Mouse (Mus musculus): ENCODE data around the gene Sh2b1. TPM values are rescaled to one million over a fixed set of nuclear protein-coding genes. Genes with fewer than 3 reads are reported as not detected.

Sh2b1 gene
- 34.7 and 38.2 TPM in 2 replicates for polyA plus RNA-seq (2012; ENCODE audit: insufficient read depth, insufficient read length, missing spikeins)

DNA sequence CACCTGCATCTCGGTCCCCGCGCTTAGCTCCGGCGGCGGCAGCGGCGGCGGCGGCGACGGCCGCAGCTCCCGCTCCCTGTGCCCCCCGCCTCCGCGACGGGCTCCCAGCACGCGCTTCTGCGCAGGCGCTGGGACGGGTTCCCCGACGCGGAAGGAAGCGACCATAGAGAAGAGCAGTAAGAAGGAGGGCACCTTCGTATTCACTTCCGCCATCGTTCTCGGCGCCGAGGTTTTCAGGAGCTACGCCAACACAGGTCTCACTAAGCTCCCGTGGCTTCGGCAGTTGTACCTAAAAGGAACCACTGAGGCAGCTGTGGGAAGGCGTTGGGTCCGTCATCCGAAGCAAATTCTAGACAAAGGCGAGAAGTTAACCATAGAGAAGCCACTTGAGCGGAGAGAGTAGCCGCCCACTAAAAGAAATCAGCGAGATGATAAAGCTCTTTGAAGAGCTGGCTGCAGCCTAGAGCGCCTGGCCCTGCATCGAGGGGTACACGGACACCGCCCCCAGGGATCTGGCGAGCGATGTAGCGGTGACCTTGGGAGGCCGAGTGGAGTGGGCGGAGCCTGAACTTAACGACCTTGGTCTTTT is at the start of gene Sh2b1:
Gene Sh2b1, minus strand, starts transcription at position 432 of the 589 bp plus-strand sequence.
- H3K27ac ChIP-seq (replicated peaks; ENCODE audit: low read depth, low read length): peak within 1 kb of the TSS; percentile 100
- peaks cover 3% of the 10 kb centered on the region; the same call in 1 of the 2 replicates for H3K4me1 ChIP-seq (ENCODE audit: control insufficient read depth, insufficient read depth, insufficient read length, low read length)
- H3K4me3 ChIP-seq (ENCODE audit: insufficient read depth, low read depth, low read length): peak within 1 kb of the TSS; percentile 98

DNA sequence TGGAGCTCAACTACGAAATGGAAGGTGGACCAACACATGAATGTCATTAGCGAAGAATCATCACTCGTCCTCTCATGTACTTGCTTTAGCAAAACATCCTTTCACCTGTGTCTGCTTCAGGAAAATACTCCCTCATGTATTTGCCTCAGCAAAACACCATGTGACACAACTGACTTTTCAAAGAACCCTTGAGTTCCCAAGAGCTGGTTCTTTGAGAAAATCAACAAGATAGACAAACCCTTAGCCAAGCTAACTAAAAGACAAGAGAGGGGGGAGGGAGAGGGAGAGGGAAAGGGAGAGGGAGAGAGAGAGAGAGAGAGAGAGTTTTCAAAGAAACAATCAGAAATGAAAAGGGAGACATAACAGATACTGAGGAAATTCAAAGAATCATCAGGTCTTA is 48.1 kb upstream of the Sh2b1 start:
- Histone ChIP-seq H3K4me1 (ENCODE audit: control insufficient read depth, insufficient read depth, insufficient read length, low read length) (no peaks in the 10 kb centered on the region), H3K27ac (replicated peaks; ENCODE audit: low read depth, low read length) (no peak overlapping the region)

DNA sequence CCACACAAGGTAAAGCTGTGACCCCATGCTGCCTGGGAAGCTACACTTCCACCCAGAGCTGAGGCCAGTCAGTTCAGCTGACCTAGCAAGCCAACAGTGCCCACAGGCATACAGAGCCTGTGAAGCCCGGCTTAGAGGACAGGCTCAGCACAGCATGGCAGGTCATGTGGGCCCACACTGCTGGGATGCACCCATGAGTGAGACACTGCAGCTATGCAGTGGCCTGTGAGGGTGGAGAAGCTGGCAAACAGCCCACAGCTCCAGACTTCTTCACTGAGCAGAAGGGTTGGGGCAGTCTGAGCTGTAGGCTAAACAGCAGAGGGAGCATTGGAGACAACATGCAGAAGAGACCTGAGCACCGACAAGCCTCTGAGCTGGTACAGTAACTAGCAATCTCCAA is 44.3 kb upstream of the Sh2b1 start:
- Histone ChIP-seq H3K27ac (replicated peaks; ENCODE audit: low read depth, low read length) (no peak overlapping the region), H3K4me1 (ENCODE audit: control insufficient read depth, insufficient read depth, insufficient read length, low read length) (no peaks in the 10 kb centered on the region), H3K4me3 (ENCODE audit: insufficient read depth, low read depth, low read length) (no peak overlapping the region)

More for the DNA sequence above, 48.1 kb upstream of the Sh2b1 start:
- no peak overlapping the region for H3K4me3 ChIP-seq (ENCODE audit: insufficient read depth, low read depth, low read length)

DNA sequence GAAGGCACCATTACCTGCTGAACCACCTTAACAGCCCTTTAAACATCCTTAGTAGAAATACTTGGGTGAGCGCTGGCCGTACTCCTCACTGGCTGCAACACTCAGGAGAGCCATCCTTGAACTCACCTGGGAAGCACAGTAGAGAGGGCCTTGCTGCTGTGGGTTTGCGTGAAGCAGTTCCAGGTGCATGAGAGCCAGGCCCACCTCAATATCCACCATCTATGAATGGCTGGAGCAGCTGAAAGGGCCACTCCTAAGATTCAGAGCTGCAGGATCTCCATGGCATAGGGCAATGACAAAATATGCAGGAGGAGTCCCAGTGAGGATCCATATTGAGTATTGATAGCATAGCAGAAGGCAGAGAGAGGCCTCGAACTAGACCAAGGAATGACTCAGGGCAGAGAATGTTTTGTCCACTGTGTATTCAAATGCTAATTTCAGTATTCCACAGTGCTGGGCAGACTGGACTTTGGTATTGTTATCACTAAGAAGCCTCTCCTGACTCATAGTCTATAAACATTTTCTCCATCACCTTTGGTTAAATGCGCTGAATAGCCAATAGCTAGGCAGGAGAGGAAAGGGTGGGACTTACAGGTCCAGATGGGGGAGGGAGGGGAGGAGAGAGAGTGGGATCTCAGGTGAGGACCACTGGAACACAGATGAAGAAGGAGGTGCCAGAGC is 43.2 kb upstream of the Sh2b1 start:
- H3K4me1 ChIP-seq (ENCODE audit: control insufficient read depth, insufficient read depth, insufficient read length, low read length): no peaks in the 10 kb centered on the region
- no peak overlapping the region for H3K27ac ChIP-seq (replicated peaks; ENCODE audit: low read depth, low read length)
- no peak overlapping the region for H3K4me3 ChIP-seq (ENCODE audit: insufficient read depth, low read depth, low read length)

DNA sequence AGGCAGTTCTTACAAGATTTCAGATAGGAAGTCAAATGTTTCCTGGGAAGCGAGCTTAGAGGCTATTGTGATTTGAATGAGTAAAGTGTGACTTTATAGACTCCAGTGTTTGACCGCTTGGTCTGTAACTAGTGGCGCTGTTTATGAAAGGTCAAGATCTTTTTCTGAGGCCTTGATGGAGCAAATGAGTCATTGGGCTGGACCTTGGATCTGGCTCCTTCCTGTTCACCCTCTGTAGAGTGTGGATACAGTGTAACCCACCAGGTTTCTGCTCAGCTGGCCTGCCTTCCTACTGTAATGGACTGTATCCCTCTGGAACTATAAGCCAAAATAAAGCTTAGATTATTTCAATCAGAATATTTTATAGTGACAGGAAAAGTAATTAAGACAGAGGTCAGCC is 36.1 kb upstream of the Sh2b1 start:
- H3K4me3 ChIP-seq (ENCODE audit: insufficient read depth, low read depth, low read length): no peak overlapping the region
- no peaks in the 10 kb centered on the region for H3K4me1 ChIP-seq (ENCODE audit: control insufficient read depth, insufficient read depth, insufficient read length, low read length)
- H3K27ac ChIP-seq (replicated peaks; ENCODE audit: low read depth, low read length): no peak overlapping the region

DNA sequence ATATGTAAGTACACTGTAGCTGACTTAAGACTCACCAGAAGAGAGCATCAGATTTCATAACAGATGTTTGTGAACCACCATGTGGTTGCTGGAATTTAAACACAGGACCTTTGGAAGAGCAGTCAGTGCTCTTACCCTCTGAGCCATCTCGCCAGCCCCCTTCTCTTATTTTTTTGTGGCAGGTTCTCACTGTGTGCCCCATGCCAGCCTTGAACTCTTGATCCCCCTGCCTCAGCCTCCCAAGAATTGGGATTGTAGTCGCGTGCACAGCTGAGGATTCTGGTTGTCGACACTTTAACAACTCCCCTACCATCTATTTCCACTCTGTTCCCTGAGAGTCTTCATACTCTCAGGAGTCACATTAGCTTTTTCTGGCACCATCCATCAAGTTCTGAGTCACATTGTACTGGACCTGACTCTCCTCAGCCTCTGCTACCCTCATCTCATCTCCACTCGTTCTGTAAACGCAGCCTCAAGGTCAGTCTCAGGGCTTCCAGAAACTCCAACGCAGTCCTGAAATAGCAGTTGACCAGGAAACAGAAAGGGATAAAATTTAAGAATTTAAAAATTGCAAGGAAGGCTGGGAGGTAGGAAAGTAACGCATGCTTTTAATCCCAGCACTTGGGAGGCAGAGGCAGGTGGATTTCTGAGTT is 32.0 kb upstream of the Sh2b1 start:
- no peak overlapping the region for H3K27ac ChIP-seq (replicated peaks; ENCODE audit: low read depth, low read length)
- no peak overlapping the region for H3K4me3 ChIP-seq (ENCODE audit: insufficient read depth, low read depth, low read length)
- no peaks in the 10 kb centered on the region for H3K4me1 ChIP-seq (ENCODE audit: control insufficient read depth, insufficient read depth, insufficient read length, low read length)

DNA sequence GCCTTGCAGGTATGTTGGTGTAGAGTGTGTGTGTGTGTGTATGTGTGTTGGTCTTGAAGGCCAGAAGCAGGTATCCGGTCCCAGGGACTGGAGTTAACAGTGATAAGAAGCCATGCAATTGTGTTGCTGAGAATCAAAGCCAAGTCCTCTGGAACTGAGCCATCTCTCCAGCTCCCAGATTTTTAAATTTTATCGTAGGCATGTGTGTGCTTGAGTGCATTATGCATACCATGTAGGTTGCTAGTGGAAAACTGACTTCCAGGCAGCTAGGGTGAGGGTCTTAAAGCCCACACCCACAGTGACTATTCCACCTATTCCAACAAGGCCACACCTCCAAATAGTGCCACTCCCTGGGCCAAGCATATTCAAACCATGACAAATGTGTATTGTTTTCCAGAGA is 29.7 kb upstream of the Sh2b1 start:
- no peak overlapping the region for H3K4me3 ChIP-seq (ENCODE audit: insufficient read depth, low read depth, low read length)
- no peaks in the 10 kb centered on the region for H3K4me1 ChIP-seq (ENCODE audit: control insufficient read depth, insufficient read depth, insufficient read length, low read length)
- no peak overlapping the region for H3K27ac ChIP-seq (replicated peaks; ENCODE audit: low read depth, low read length)

DNA sequence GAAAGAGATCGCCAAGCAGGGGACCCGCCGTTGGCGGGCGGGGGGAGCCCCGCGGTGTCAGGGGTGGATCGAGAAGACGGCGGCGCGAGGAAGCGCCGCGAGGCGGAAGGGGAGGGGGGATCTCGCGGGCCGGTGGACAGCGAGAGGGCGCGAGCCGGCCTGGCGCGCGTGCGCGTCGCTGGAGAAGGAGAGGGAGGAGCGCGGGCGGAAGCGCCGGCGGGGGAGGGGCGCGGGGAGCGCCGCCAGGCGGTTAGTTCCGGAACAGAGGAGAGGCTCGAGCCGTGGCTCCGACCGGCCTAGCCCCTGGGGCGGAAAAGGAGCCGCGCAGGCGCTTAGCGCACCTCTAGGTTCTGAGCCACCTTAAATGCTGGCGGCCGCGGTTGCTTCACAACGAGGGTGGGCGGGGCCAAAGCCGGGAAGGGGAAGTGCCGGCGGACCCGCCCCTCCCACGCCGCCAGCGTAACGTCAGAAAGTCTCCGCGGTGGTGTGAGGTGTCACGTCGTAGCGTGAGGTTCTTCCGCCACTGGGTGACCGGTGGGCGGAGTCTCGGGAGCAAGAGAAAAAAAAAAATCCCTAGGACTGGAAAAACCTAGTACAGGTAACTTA is 28.2 kb upstream of the Sh2b1 start, which contains the start of gene Atxn2l:
Gene Atxn2l, minus strand, starts transcription at position 165 of the 606 bp plus-strand sequence.
- Histone ChIP-seq H3K27ac (replicated peaks; ENCODE audit: low read depth, low read length) (peak within 1 kb of the TSS; percentile 82), H3K4me1 (ENCODE audit: control insufficient read depth, insufficient read depth, insufficient read length, low read length) (no peaks in the 10 kb centered on the region), H3K4me3 (ENCODE audit: insufficient read depth, low read depth, low read length) (peak within 1 kb of the TSS; percentile 84)

DNA sequence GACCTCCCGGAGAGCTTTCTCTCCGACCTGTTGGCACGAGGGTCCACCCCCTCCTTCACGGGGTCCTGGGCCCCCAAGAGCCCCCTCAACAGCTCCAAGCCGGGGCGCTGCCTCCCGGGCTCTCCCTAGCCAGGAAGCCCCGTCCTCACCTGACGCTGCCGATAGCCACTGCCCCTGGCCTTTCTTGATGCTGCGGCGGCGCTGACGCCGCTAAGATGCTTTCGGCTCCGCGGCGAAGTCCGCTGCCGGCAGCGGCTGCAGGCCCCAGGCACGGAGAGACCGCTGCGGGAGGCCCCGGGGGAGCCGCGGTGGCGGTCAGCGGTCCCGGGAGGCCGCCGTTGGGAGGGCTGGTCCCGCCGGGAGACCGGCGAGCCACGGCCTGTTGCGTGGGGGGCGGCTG is 27.5 kb upstream of the Sh2b1 start:
- Histone ChIP-seq H3K4me3 (ENCODE audit: insufficient read depth, low read depth, low read length) (peak overlapping the region; percentile 84), H3K4me1 (ENCODE audit: control insufficient read depth, insufficient read depth, insufficient read length, low read length) (no peaks in the 10 kb centered on the region), H3K27ac (replicated peaks; ENCODE audit: low read depth, low read length) (peak overlapping the region; percentile 82)

DNA sequence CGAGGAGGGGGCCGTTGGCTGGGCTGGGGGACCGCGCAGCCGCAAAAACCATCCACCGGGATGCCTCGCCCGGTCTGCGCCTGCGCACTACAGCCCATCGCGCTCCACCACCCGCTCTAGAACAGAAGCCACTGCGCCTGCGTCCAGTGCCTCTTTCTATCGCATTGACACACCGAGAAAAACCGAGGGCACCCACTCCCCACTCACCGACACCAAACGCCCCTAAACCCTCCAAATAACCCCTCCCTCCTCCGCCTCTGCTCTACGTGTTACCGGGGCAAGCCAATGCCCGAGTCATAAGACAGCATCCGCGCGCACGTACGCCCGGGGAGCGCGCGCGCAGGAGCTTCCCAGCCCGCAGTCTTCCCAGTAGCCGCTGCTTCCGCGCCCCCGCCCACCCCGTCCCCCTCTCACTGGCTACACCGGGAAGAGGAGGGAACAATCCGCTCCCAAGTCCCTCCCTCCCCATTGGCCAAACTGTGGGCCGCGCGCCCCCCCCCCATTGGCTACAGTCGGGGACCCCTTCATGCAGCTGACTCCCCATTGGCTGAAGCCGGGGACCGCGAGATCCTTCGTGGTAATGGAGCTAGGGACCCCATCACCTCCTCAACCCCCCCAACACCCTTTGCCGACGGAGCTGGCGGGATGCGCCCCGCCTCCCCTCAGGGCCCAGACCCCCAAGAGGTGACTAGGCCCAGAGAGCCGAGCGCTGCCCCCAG is 27.0 kb upstream of the Sh2b1 start:
- Histone ChIP-seq H3K4me1 (ENCODE audit: control insufficient read depth, insufficient read depth, insufficient read length, low read length) (no peaks in the 10 kb centered on the region), H3K4me3 (ENCODE audit: insufficient read depth, low read depth, low read length) (peak overlapping the region; percentile 84), H3K27ac (replicated peaks; ENCODE audit: low read depth, low read length) (peak overlapping the region; percentile 82)

DNA sequence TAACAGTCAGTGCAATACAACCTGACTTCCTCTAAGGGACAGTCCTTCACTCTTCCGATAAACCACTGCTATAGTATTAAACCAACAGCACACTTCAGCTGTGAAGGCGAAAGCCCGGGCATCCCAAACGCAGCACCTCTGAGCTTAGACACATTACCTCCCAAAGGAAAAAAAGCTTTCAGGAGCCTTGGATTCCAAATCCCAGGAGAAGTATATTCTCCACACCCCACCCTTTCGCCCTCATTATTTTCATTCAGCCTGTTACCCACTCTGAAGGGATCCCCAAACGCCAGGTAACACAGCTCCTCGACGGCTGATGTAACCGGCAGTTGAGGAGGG is 26.4 kb upstream of the Sh2b1 start:
- peak overlapping the region; percentile 84 for H3K4me3 ChIP-seq (ENCODE audit: insufficient read depth, low read depth, low read length)
- no peaks in the 10 kb centered on the region for H3K4me1 ChIP-seq (ENCODE audit: control insufficient read depth, insufficient read depth, insufficient read length, low read length)
- peak overlapping the region; percentile 46; the same call in 1 of the 2 replicates for H3K27ac ChIP-seq (replicated peaks; ENCODE audit: low read depth, low read length)

DNA sequence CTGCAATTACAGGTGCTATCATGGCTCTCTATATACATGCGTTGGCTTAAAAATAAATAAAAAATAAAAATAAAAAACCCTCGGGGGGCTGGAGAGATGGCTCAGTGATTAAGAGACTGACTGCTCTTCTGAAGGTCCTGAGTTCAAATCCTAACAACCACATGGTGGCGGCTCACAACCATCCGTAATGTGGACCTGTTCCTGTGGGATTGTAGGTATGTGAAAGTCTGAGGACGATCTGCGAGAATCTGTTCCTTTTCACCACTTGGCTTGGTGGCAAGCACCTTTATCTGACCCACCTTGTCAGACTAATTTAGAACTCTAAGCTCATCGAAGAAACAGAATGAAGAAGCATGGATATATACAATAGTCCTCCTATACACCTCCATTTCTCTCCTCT is 24.2 kb upstream of the Sh2b1 start:
- H3K4me1 ChIP-seq (ENCODE audit: control insufficient read depth, insufficient read depth, insufficient read length, low read length): no peaks in the 10 kb centered on the region

DNA sequence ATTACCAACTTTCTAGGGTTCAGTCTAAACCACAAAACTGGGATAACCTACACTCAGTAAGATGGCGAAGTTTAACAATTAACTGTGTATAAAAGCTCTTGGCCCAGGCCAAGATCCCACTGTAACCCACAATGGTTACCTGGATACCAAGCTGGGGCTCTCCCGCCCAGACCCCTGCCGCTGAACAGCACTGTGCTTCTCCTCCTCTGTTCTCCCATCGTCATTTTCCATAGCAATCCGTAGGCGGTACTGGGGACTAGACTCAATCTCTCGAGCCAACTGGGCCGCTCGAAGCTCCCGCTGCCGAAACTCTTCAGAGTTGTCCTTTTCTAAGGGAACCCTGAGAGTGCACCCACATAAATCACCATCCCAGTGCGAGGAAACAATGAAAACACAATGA is 22.7 kb upstream of the Sh2b1 start:
- H3K27ac ChIP-seq (replicated peaks; ENCODE audit: low read depth, low read length): no peak overlapping the region
- H3K4me1 ChIP-seq (ENCODE audit: control insufficient read depth, insufficient read depth, insufficient read length, low read length): no peaks in the 10 kb centered on the region
- no peak overlapping the region for H3K4me3 ChIP-seq (ENCODE audit: insufficient read depth, low read depth, low read length)

More for the DNA sequence above, 24.2 kb upstream of the Sh2b1 start:
- no peak overlapping the region for H3K27ac ChIP-seq (replicated peaks; ENCODE audit: low read depth, low read length)
- H3K4me3 ChIP-seq (ENCODE audit: insufficient read depth, low read depth, low read length): no peak overlapping the region

DNA sequence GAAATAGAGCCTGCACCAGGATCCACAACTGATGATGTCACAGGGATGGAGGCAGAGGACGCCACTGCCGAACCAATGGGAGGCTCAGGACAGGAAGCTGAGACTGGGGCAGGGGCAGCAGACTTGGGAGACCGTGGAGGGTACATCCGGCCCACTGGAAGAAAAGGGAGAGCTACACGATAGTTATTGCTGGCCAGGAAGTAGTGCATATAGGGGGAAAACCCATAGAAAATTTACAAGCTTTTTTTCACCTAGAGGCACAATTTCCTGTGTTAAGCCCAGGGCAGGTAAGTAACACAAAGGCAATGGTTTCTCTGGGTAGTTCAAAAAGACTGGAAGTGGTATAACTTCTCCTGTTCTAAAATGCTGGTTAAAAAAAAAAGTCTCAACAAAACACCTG is 21.3 kb upstream of the Sh2b1 start:
- Histone ChIP-seq H3K27ac (replicated peaks; ENCODE audit: low read depth, low read length) (no peak overlapping the region), H3K4me1 (ENCODE audit: control insufficient read depth, insufficient read depth, insufficient read length, low read length) (no peaks in the 10 kb centered on the region), H3K4me3 (ENCODE audit: insufficient read depth, low read depth, low read length) (no peak overlapping the region)

DNA sequence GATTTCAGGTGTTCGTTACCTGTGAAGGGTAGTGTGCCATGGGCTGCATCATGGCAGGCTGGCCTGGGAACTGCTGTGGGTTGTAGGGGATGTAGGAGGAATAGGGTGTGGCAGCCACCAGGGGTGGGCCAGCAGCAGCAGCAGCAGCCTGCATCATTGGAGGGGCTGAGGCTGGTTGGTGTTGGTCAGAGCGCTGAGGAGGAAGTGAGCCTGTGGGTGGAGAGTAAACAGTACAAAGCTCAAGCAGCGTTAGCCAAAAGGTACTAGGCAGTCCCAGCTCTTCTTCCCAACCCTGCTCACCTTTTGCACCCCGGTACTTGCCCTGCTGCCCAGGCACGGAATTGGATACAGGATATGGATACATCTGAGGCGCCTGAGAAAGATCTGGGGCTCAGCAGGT is 18.9 kb upstream of the Sh2b1 start:
- Histone ChIP-seq H3K4me1 (ENCODE audit: control insufficient read depth, insufficient read depth, insufficient read length, low read length) (no peaks in the 10 kb centered on the region), H3K4me3 (ENCODE audit: insufficient read depth, low read depth, low read length) (no peak overlapping the region), H3K27ac (replicated peaks; ENCODE audit: low read depth, low read length) (no peak overlapping the region)

Data from brown adipose tissue, adult 24 weeks (tissue).